Mouse (Mus musculus) natural killer cell, adult 2 months (primary cell): ENCODE data around the gene Snd1.
"Not testable (repeated sequence)": the region's sequence is repeated elsewhere in the genome, so short reads cannot be mapped to it uniquely, and the experiment has no call there.

Experiments used
- DNase-seq, 2 experiments: peaks; one replicate each; pipeline ENCODE4 v3.0.0; 2022; ENCODE audit warnings: low spot score in 2 of 2

The Snd1 gene

DNA sequence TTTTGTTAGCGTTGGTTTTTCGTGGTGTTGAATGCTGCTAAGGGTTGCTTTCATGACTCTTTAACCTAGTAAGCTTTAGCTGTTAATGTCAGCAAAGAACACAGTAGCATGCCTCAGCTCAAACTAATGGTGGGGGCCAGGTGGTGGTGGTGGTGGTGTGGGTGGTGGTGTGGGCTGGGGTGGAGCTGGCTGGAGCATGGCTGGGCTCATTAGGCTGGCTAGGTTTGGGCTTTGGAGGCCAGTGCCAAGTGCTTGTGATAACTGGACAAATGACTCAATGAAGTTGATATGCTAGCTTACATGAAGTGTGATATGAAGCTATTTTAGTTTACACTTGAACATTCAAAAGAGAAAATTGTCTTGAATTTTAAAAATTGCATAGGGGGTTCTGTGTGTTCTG, 11.1 kb downstream of the Snd1 start:
- no peak for DNase-seq

GRCm38 (mm10) chr6:28486471-28486870, 11.5 kb downstream of the Snd1 start:
- no peak for DNase-seq

GRCm38 (mm10) chr6:28486905-28487304, 12.0 kb downstream of the Snd1 start:
- no peak for DNase-seq

DNA sequence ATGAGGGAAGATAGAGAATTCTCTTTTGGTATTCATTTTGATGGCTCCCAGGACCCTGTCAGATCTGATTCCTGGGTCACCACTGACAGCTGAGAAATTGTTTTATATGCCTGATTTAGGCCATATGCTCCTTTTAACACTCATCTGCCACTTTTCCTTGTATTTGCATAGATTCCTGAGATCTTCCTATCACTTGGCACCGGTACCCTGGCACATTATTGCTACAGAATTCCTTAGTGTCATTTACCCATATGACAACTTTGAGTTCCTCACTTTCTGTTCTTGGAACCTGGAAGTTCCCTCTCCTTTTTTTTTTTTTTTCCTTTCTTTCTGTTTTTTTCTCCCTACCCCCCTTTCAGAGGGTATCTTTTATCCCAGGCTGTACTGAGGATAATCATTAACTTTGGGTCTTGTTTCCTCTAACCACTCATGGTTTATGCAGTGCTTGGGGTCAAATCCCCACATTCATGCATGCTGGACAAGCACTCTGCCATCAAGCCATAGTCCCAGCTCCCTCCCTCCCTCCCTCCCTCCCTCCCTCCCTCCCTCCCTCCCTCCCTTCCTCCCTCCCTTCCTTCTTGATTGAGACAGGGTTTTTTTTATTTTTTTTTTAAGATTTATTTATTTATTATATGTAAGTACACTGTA, 13.4 kb downstream of the Snd1 start:
- no peak for DNase-seq

GRCm38 (mm10) chr6:28490612-28491011, 15.7 kb downstream of the Snd1 start:
- no peak for DNase-seq

DNA sequence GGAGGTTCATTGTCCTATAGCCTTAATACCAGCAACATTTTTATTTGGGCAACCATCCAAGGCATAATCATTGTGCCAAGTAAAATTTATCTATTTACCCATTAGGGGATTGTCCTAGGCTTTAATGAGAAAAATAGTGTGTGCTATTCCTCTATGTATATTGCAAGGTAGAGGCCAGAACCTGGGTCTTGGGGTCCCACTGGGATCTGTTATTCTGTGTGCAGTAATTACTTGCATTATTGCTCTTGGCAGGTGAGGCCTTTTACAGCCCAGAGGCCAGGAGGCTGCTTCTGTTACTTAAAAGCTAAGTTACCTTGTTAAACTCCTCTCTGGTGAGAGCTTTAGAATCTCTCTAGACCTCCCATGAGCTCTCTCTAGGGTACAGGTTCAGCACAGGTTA, 16.3 kb downstream of the Snd1 start:
- DNase-seq = no peak

- DNase-seq = no peak
Measured at GRCm38 (mm10) chr6:28497837-28498236, 22.9 kb downstream of the Snd1 start.

DNA sequence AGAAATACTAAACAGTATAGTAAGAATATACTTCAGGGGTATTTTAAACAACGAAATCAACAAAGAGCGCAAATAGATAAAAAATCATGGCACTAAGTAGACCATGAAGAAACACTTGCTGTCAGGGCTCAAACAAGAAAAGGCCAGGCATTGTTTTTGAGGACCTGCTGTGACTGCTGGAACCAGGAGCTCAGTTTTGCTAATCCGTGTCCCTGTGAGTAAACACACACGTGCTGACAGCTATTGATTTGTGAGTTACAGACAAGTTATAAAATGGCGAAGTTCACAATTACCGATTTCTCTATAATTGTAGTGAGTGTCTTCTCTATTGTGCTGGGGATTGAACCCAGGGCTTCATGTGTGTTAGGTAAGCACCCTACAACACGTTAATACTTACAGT, 27.6 kb downstream of the Snd1 start:
- no peak for DNase-seq

GRCm38 (mm10) chr6:28503148-28503547, 28.2 kb downstream of the Snd1 start:
- no peak for DNase-seq

DNA sequence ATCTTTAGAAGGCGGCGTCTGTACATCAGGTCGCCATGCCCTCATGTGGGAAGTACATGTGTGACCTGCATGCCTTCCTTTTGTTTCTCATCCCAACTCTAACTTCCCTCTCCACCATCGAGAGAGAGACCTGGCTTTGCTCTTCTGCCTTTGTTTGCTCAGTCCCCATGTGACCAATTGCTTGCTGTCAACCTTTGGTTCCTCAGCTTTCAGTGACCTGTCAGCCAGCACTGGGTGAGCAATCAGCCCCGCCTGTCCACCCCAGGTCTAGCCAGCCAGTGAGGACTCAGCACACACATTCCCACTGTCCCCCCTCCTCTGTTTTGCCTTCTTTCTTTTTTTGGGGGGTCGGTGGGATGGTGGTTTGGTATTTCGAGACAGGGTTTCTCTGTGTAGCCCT, 29.7 kb downstream of the Snd1 start:
- no peak for DNase-seq

GRCm38 (mm10) chr6:28507759-28508158, 32.8 kb downstream of the Snd1 start:
- DNase-seq = no peak

GRCm38 (mm10) chr6:28514195-28514594, 39.3 kb downstream of the Snd1 start:
- no peak for DNase-seq

DNA sequence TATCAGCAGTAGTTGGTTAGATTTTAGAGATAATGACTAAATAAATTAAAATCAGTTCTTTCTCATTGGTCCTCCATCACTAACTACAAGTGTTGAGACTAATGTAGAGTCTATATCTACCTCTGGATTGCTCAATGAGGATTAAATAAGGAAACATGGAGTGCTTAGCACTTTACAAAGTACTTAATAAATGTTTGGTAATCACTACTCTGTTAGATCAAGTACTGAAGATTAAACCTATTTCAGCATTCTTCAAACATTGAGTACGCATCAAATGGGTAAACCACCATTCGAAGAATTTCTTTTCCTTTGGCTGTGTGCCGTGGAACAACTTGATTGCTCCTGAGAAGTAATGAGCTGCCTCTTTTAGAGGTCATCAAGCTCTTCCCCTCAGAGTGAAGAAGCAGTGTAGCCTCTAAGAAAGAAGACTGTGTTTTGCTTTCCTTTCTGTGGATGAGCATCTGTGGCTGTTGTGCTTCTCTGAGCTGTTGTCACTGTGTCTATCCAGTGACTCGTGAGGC, 40.0 kb downstream of the Snd1 start:
- no peak for DNase-seq

DNA sequence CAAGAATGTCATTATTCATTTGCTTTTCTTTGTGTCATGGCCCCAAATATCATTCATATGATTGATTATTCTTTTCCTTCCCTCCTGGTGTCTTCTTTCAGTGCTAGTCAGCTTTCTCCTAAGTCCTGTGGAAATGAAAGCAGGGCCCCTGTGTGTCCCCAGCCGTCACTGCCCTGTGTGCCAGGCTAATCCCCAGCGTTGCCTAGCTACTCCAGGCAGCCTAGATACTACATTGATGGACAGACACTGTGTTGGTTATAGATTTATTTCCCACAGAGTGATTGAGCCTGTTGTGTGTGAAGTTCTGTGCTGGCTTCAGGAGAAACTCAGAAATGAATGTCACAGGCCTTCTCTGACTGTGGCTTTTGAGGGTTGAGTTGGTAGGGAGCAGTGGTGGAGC, 41.7 kb downstream of the Snd1 start:
- no peak for DNase-seq

GRCm38 (mm10) chr6:28517050-28517449, 42.1 kb downstream of the Snd1 start:
- DNase-seq = no peak

- DNase-seq = no peak
Measured at GRCm38 (mm10) chr6:28519426-28519825, 44.5 kb downstream of the Snd1 start.

DNA sequence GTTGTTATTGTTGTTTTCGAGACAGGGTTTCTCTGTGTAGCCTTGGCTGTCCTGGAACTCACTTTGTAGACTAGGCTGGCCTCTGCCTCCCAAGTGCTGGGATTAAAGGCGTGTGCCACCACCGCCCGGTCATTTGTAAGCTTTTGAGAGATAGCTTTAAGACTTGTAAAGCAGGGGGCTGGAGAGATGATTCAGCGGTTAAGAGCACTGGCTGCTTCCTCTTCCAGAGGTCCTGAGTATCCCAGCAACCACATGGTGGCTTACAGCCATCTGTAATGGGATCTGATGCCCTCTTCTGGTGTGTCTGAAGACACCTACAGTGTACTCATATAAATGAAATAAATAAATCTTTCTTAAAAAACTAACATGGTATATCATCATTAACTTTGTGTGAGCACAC, 45.8 kb downstream of the Snd1 start:
- not testable (repeated sequence) for DNase-seq

DNA sequence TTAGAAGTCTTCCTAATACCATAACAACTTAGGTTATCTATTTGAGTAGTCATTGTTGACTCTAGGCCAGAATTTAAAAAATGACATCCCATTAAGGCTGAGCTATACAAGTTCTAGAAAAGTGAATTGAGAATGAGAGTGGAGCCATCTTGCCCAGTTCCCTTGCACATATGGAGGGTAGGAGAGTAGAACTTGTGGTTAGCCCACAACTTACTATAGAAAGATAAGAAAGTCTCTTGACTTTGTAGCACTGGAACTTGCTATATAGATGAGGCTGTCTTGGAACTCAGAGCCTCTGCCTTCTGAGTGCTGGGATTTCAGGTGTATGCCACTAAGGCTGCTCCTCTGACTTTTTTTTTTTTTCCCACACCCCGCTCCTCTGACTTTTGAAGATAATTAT, 46.5 kb downstream of the Snd1 start:
- no peak for DNase-seq

DNA sequence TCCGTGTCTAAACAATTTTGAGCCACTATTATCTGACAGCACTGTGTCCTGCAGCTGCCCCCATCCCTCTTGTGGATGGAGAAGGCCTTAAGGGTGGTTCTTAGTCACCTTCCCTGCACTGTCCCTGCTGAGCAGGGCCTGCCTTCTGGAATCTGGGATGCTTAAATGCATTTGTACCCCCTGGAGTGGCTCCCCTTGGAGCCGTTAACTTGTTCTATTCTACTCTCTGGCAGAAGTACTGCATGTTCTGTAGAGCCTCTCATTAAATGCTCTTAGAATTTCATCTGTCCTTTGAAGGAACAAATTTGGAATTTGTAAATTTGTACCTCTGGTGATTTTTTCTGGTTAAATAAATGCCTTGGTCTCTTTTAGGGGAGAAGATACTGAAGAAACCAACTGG, 50.6 kb downstream of the Snd1 start:
- no peak for DNase-seq

GRCm38 (mm10) chr6:28527459-28527858, 52.5 kb downstream of the Snd1 start:
- DNase-seq = no peak

GRCm38 (mm10) chr6:28528208-28528607, 53.3 kb downstream of the Snd1 start:
- no peak for DNase-seq

- no peak for DNase-seq
Measured at GRCm38 (mm10) chr6:28536464-28536863, 61.5 kb downstream of the Snd1 start.

GRCm38 (mm10) chr6:28537851-28538527, 63.0 kb downstream of the Snd1 start:
- no peak for DNase-seq

- no peak for DNase-seq
Measured at GRCm38 (mm10) chr6:28542298-28542701, 67.4 kb downstream of the Snd1 start.
